Mouse (Mus musculus): Measurements from ENCODE around the gene Selenom. TPM values are rescaled to one million over a fixed set of nuclear protein-coding genes. Genes with fewer than 3 reads are reported as not detected.

Gene Selenom
- total RNA-seq, 1 experiment = 43.8 TPM

GRCm38 (mm10) chr11:3537711-3538110, 23.2 kb downstream of the Selenom start:
- H3K4me3 ChIP-seq (ENCODE audit: insufficient read depth in 1 of 2, low read depth in 1 of 2, low read length in 2 of 2, poor library complexity in 1 of 2, severe bottlenecking in 1 of 2) = no peak overlapping the region
- no peak for TF ChIP-seq HCFC1 (IDR thresholded peaks at IDR 0.05; ENCODE audit: borderline replicate concordance, insufficient read depth, low read length)
- no peak for TF ChIP-seq ZC3H11A (IDR thresholded peaks at IDR 0.05; ENCODE audit: borderline replicate concordance, low read depth, low read length)
- TF ChIP-seq ZNF384 (IDR thresholded peaks at IDR 0.05; ENCODE audit: low read depth, low read length) = no peak
- TF ChIP-seq CHD2 (IDR thresholded peaks at IDR 0.05; ENCODE audit: low read depth, low read length) = no peak
- TF ChIP-seq MAFK (IDR thresholded peaks at IDR 0.05; ENCODE audit: insufficient read depth, low read depth, low read length) = no peak

GRCm38 (mm10) chr11:3538341-3538740, 23.9 kb downstream of the Selenom start:
- TF ChIP-seq ZNF384 (IDR thresholded peaks at IDR 0.05; ENCODE audit: low read depth, low read length) (no peak), CHD2 (IDR thresholded peaks at IDR 0.05; ENCODE audit: low read depth, low read length) (no peak), ZC3H11A (IDR thresholded peaks at IDR 0.05; ENCODE audit: borderline replicate concordance, low read depth, low read length) (no peak), MAFK (IDR thresholded peaks at IDR 0.05; ENCODE audit: insufficient read depth, low read depth, low read length) (no peak), HCFC1 (IDR thresholded peaks at IDR 0.05; ENCODE audit: borderline replicate concordance, insufficient read depth, low read length) (no peak)
- Histone ChIP-seq H3K27ac (ENCODE audit: insufficient read depth, low read depth, low read length, poor library complexity, severe bottlenecking) (no peak overlapping the region), H3K9ac (ENCODE audit: insufficient read depth, low read depth, low read length, poor library complexity, severe bottlenecking) (peak overlapping the region; percentile 92), H3K9me3 (ENCODE audit: control insufficient read depth, insufficient read depth, low read depth, low read length) (no peaks in the 10 kb centered on the region), H3K4me1 (ENCODE audit: control insufficient read depth in 2 of 2, insufficient read depth in 2 of 2, low read length in 2 of 2, poor library complexity in 1 of 2) (peaks cover 7 to 32% of the 10 kb centered on the region in 2 experiments; a peak in 3 of 4 replicates), H3K4me3 (ENCODE audit: insufficient read depth in 1 of 2, low read depth in 1 of 2, low read length in 2 of 2, poor library complexity in 1 of 2, severe bottlenecking in 1 of 2) (peak overlapping the region; percentile 89 to 93), H3K36me3 (ENCODE audit: control insufficient read depth, insufficient read depth, low read length, poor library complexity, severe bottlenecking) (no peaks in the 10 kb centered on the region; the same call in 1 of the 2 replicates)
- DNase-seq (ENCODE audit: low read depth, low spot score) = no peak
- in situ Hi-C loops (cut with MboI; ENCODE audit: low sequenced_read_pairs in 2 of 2, unreplicated experiment in 2 of 2) = no loop called here

More at GRCm38 (mm10) chr11:3537711-3538110, 23.2 kb downstream of the Selenom start:
- DNase-seq (ENCODE audit: low read depth, low spot score) = no peak
- Histone ChIP-seq H3K27ac (ENCODE audit: insufficient read depth, low read depth, low read length, poor library complexity, severe bottlenecking) (no peak overlapping the region), H3K9ac (ENCODE audit: insufficient read depth, low read depth, low read length, poor library complexity, severe bottlenecking) (no peak overlapping the region), H3K9me3 (ENCODE audit: control insufficient read depth, insufficient read depth, low read depth, low read length) (no peaks in the 10 kb centered on the region), H3K4me1 (ENCODE audit: control insufficient read depth in 2 of 2, insufficient read depth in 2 of 2, low read length in 2 of 2, poor library complexity in 1 of 2) (peaks cover 7 to 30% of the 10 kb centered on the region in 2 experiments; a peak in 3 of 4 replicates), H3K36me3 (ENCODE audit: control insufficient read depth, insufficient read depth, low read length, poor library complexity, severe bottlenecking) (peaks cover 4% of the 10 kb centered on the region; the same call in 1 of the 2 replicates)
- in situ Hi-C loops (cut with MboI; ENCODE audit: low sequenced_read_pairs in 2 of 2, unreplicated experiment in 2 of 2) = no loop called here

DNA sequence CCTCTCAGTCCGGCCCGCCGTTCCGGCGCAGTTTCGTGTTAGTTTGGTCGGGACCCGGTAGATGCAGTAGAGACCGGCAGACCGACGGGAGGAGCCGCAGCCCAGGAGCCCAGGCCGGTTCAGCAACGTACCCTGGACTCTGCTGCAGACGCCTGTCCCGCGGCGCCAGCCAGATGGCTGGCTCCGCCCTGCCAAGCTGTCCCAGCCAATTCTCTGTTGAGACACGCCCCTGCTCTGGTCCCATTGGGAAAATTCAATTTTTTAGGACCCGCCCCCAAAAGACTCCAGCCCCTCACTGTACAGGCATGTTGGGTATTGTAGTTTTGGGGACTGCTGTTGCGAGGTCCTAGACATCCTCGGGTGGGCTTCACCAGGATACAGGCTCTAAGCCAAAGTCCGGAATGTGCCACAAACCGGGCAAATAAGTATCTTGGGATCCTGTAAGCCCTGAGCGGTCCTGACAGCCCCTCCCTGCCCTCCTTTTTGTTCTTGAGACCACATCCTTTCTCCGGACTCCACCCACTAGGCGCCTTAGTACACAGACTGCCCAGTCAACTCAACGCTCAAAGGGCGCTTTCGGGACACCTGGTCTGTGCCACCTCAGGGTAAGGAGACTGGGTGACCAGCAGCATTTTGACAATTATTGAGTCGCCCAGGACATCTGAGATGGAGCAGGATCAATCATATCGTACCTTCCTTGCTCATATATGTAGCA, 24.8 kb downstream of the Selenom start:
- TF ChIP-seq HCFC1 (IDR thresholded peaks at IDR 0.05; ENCODE audit: borderline replicate concordance, insufficient read depth, low read length) (peak; percentile 94), ZC3H11A (IDR thresholded peaks at IDR 0.05; ENCODE audit: borderline replicate concordance, low read depth, low read length) (no peak)
- Histone ChIP-seq H3K9ac (ENCODE audit: insufficient read depth, low read depth, low read length, poor library complexity, severe bottlenecking) (peak overlapping the region; percentile 92), H3K27ac (ENCODE audit: insufficient read depth, low read depth, low read length, poor library complexity, severe bottlenecking) (no peak overlapping the region), H3K36me3 (ENCODE audit: control insufficient read depth, insufficient read depth, low read length, poor library complexity, severe bottlenecking) (no peaks in the 10 kb centered on the region), H3K9me3 (ENCODE audit: control insufficient read depth, insufficient read depth, low read depth, low read length) (no peaks in the 10 kb centered on the region), H3K4me3 (ENCODE audit: insufficient read depth in 1 of 2, low read depth in 1 of 2, low read length in 2 of 2, poor library complexity in 1 of 2, severe bottlenecking in 1 of 2) (peak overlapping the region; percentile 89 to 93), H3K4me1 (ENCODE audit: control insufficient read depth in 2 of 2, insufficient read depth in 2 of 2, low read length in 2 of 2, poor library complexity in 1 of 2) (peaks cover 7 to 32% of the 10 kb centered on the region in 2 experiments; a peak in 3 of 4 replicates)
- DNase-seq (ENCODE audit: low read depth, low spot score) = peak; percentile 92
- in situ Hi-C loops (cut with MboI; ENCODE audit: low sequenced_read_pairs in 2 of 2, unreplicated experiment in 2 of 2) = no loop called here

DNA sequence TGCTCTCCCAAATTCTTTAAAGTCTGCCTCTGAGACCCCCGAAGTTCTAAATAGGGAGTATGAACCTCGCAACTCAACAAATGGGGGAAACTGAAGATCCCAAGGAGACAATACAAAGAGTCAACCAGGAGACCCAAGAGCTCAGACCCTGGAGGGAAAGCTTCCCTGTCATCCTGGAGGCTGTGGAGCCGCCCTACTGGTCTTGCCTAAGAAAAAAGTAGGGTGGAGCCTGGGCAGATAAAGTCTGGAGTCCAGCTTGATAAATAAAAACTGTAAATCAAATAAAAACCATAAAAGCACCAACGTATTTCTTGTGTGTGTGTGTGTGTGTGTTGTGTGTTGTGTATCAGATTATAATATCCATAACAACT, 25.3 kb downstream of the Selenom start:
- H3K4me3 ChIP-seq (ENCODE audit: insufficient read depth in 1 of 2, low read depth in 1 of 2, low read length in 2 of 2, poor library complexity in 1 of 2, severe bottlenecking in 1 of 2) = peak overlapping the region; percentile 56 to 93
- TF ChIP-seq MAFK (IDR thresholded peaks at IDR 0.05; ENCODE audit: insufficient read depth, low read depth, low read length) = no peak
- no peak for TF ChIP-seq CHD2 (IDR thresholded peaks at IDR 0.05; ENCODE audit: low read depth, low read length)
- TF ChIP-seq ZC3H11A (IDR thresholded peaks at IDR 0.05; ENCODE audit: borderline replicate concordance, low read depth, low read length) = no peak
- TF ChIP-seq ZNF384 (IDR thresholded peaks at IDR 0.05; ENCODE audit: low read depth, low read length) = no peak
- TF ChIP-seq HCFC1 (IDR thresholded peaks at IDR 0.05; ENCODE audit: borderline replicate concordance, insufficient read depth, low read length) = no peak
- DNase-seq (ENCODE audit: low read depth, low spot score) = no peak
- no peaks in the 10 kb centered on the region for H3K9me3 ChIP-seq (ENCODE audit: control insufficient read depth, insufficient read depth, low read depth, low read length)
- H3K9ac ChIP-seq (ENCODE audit: insufficient read depth, low read depth, low read length, poor library complexity, severe bottlenecking) = no peak overlapping the region
- no peaks in the 10 kb centered on the region for H3K36me3 ChIP-seq (ENCODE audit: control insufficient read depth, insufficient read depth, low read length, poor library complexity, severe bottlenecking)
- H3K27ac ChIP-seq (ENCODE audit: insufficient read depth, low read depth, low read length, poor library complexity, severe bottlenecking) = no peak overlapping the region
- peaks cover 7 to 32% of the 10 kb centered on the region in 2 experiments; a peak in 3 of 4 replicates for H3K4me1 ChIP-seq (ENCODE audit: control insufficient read depth in 2 of 2, insufficient read depth in 2 of 2, low read length in 2 of 2, poor library complexity in 1 of 2)
- in situ Hi-C loops (cut with MboI; ENCODE audit: low sequenced_read_pairs in 2 of 2, unreplicated experiment in 2 of 2) = no loop called here
